Mouse (Mus musculus) MEL (cell line): ENCODE results near the gene Cav2. TPM values are rescaled to one million over a fixed set of nuclear protein-coding genes. Genes with fewer than 3 reads are reported as not detected.

Experiments
- DNase-seq: peaks from one replicate; pipeline ENCODE4 v3.0.0; 2011; ENCODE audit warnings: low read depth, low spot score
- H3K27ac ChIP-seq: 2 replicates; pipeline ENCODE4 v1.5.1; 2012; ENCODE audit warnings: low read depth, mild to moderate bottlenecking, control low read depth, low read length, moderate library complexity; ENCODE audit not compliant: control insufficient read depth
- H3K27me3 ChIP-seq, 2 experiments: fragments of 150-350 bp in 1 of 2; sonication (generic) in 1 of 2; 2 replicates each; pipeline ENCODE4 v1.6.1; 2012; ENCODE audit warnings: low read length in 2 of 2, mild to moderate bottlenecking in 2 of 2, improper control_type of control experiment in 1 of 2, moderate library complexity in 1 of 2; ENCODE audit not compliant: insufficient read depth in 2 of 2, control insufficient read depth in 1 of 2
- H3K36me3 ChIP-seq, 2 experiments: 2 replicates each; pipeline ENCODE4 v1.6.1; 2012 to 2014; ENCODE audit warnings: low read length in 2 of 2, improper control_type of control experiment in 1 of 2, inconsistent platforms in 1 of 2, mild to moderate bottlenecking in 1 of 2; ENCODE audit not compliant: insufficient read depth in 2 of 2, control insufficient read depth in 1 of 2
- H3K4me1 ChIP-seq, 2 experiments: fragments of 150-350 bp in 1 of 2; sonication (generic) in 1 of 2; 2 replicates each; pipeline ENCODE4 v1.6.1; 2012; ENCODE audit warnings: low read length in 2 of 2, improper control_type of control experiment in 1 of 2, mild to moderate bottlenecking in 1 of 2; ENCODE audit not compliant: insufficient read depth in 2 of 2, control insufficient read depth in 1 of 2
- H3K4me3 ChIP-seq, 2 experiments: fragments of 150-350 bp in 1 of 2; sonication (generic) in 1 of 2; 2 replicates each; pipeline ENCODE4 v1.5.1; 2012; ENCODE audit warnings: low read depth in 2 of 2, low read length in 2 of 2, mild to moderate bottlenecking in 2 of 2, moderate library complexity in 2 of 2, control low read depth in 1 of 2, improper control_type of control experiment in 1 of 2; ENCODE audit not compliant: control insufficient read depth in 1 of 2, insufficient read depth in 1 of 2
- H3K79me2 ChIP-seq: 2 replicates; pipeline ENCODE4 v1.6.1; 2012; ENCODE audit warnings: mild to moderate bottlenecking, low read length, moderate library complexity; ENCODE audit not compliant: control insufficient read depth, poor library complexity, insufficient read depth
- H3K9ac ChIP-seq: 2 replicates; pipeline ENCODE4 v1.6.1; 2012; ENCODE audit warnings: low read depth, mild to moderate bottlenecking, control low read depth, low read length, moderate library complexity; ENCODE audit not compliant: control insufficient read depth, poor library complexity, severe bottlenecking
- H3K9me3 ChIP-seq: fragments of 150-350 bp; sonication (generic); replicated peaks from 2 replicates; pipeline ENCODE4 v1.6.1; 2012; ENCODE audit warnings: mild to moderate bottlenecking, low read length, improper control_type of control experiment, moderate library complexity; ENCODE audit not compliant: insufficient read depth
- E2F4 ChIP-seq: IDR thresholded peaks from 2 replicates; pipeline ENCODE4 v1.6.1; 2011; ENCODE audit warnings: low read depth, low read length, improper control_type of control experiment, borderline replicate concordance
- EP300 ChIP-seq, 2 experiments: IDR thresholded peaks; 2 replicates each; pipeline ENCODE4 v1.6.1; 2011; ENCODE audit warnings: improper control_type of control experiment in 2 of 2, low read length in 2 of 2, low read depth in 1 of 2, mild to moderate bottlenecking in 1 of 2
- GATA1 ChIP-seq: IDR thresholded peaks from 2 replicates; pipeline ENCODE4 v1.6.1; 2011; ENCODE audit warnings: low read depth, low read length, improper control_type of control experiment
- JUND ChIP-seq: IDR thresholded peaks from 2 replicates; pipeline ENCODE4 v1.6.1; 2011; ENCODE audit warnings: low read depth, mild to moderate bottlenecking, improper control_type of control experiment, low read length
- KAT2A ChIP-seq: conservative IDR thresholded peaks from 2 replicates; pipeline ENCODE4 v1.6.1; 2012; ENCODE audit warnings: low read depth, low read length, improper control_type of control experiment, inconsistent platforms
- MAFK ChIP-seq: IDR thresholded peaks from 2 replicates; pipeline ENCODE4 v1.6.1; 2011; ENCODE audit warnings: low read depth, mild to moderate bottlenecking, low read length, improper control_type of control experiment, borderline replicate concordance
- MAX ChIP-seq: IDR thresholded peaks from 2 replicates; pipeline ENCODE4 v1.6.1; 2011; ENCODE audit warnings: low read length, improper control_type of control experiment
- MAZ ChIP-seq: IDR thresholded peaks from 2 replicates; pipeline ENCODE4 v1.6.1; 2012; ENCODE audit warnings: low read depth, mild to moderate bottlenecking, inconsistent platforms, low read length, improper control_type of control experiment
- NELFE ChIP-seq: IDR thresholded peaks from 2 replicates; pipeline ENCODE4 v1.6.1; 2011; ENCODE audit warnings: low read depth, low read length, improper control_type of control experiment
- POLR2AphosphoS5 ChIP-seq: IDR thresholded peaks from 2 replicates; pipeline ENCODE4 v1.6.1; 2012; ENCODE audit warnings: low read depth, borderline replicate concordance, mild to moderate bottlenecking, inconsistent platforms, low read length, moderate library complexity, mixed read lengths
- SIN3A ChIP-seq: IDR thresholded peaks from 2 replicates; pipeline ENCODE4 v1.6.1; 2012; ENCODE audit warnings: low read length, improper control_type of control experiment, inconsistent platforms
- TAL1 ChIP-seq: IDR thresholded peaks from 2 replicates; pipeline ENCODE4 v1.6.1; 2012; ENCODE audit warnings: mild to moderate bottlenecking, inconsistent platforms, low read length, moderate library complexity, mixed read lengths
- USF1 ChIP-seq: IDR thresholded peaks from 2 replicates; pipeline ENCODE4 v1.6.1; 2014; ENCODE audit warnings: low read depth, mild to moderate bottlenecking, inconsistent platforms, low read length, improper control_type of control experiment, moderate library complexity
- USF2 ChIP-seq, 2 experiments: IDR thresholded peaks; 2 replicates each; pipeline ENCODE4 v1.6.1; 2011 to 2012; ENCODE audit warnings: improper control_type of control experiment in 2 of 2, low read length in 2 of 2, borderline replicate concordance in 1 of 2, inconsistent platforms in 1 of 2, low read depth in 1 of 2, mild to moderate bottlenecking in 1 of 2; ENCODE audit not compliant: insufficient read depth in 1 of 2
- ZMIZ1 ChIP-seq: IDR thresholded peaks from 2 replicates; pipeline ENCODE4 v1.6.1; 2012; ENCODE audit warnings: low read depth, mild to moderate bottlenecking, inconsistent platforms, low read length, improper control_type of control experiment, moderate library complexity
- polyA plus RNA-seq, 2 experiments: library from polyadenylated mRNA; stranded (reverse) in 1 of 2; unstranded in 1 of 2; fragments of >175 nt in 1 of 2; fragments of >200 nt in 1 of 2; gene quantifications; 2 replicates each; pipeline versions ENCODE4 v1.2.1 to v1.2.4; 2012; ENCODE audit warnings: low replicate concordance in 2 of 2, low read depth in 1 of 2; ENCODE audit not compliant: insufficient read length in 2 of 2, insufficient read depth in 1 of 2, missing spikeins in 1 of 2
- total RNA-seq: library from RNA; depleted of rRNA; stranded (reverse); fragments of 300-350 nt; gene quantifications from 2 replicates; pipeline ENCODE4 v1.2.3, GENCODE M21; 2012; rRNA removed

Cav2 gene
- total RNA-seq (not detected in 2 replicates), polyA plus RNA-seq (not detected)

- Histone ChIP-seq H3K4me3 (no peak within 1 kb of the TSS), H3K9me3 (no peaks in the 10 kb centered on the region), H3K4me1 (no peaks in the 10 kb centered on the region), H3K27ac (no peak within 1 kb of the TSS), H3K27me3 (no peaks in the 10 kb centered on the region)
- TF ChIP-seq ZMIZ1 (no peak), EP300 (IDR thresholded peaks at IDR 0.05; ENCODE audit: low read depth in 1 of 2, low read length in 2 of 2) (no peak), JUND (no peak), TAL1 (no peak), USF1 (no peak), MAZ (no peak), GATA1 (no peak), POLR2AphosphoS5 (no peak), MAFK (no peak), NELFE (no peak), KAT2A (no peak), MAX (no peak), E2F4 (no peak), SIN3A (no peak)
- TF ChIP-seq, all 39 proteins: peak for 0
- no peak within 1 kb of the TSS for H3K9ac ChIP-seq
- no peaks in the 10 kb centered on the region for H3K79me2 ChIP-seq
- DNase-seq = no peak
- H3K36me3 ChIP-seq = no peaks in the 10 kb centered on the region
Observed at GRCm38 (mm10) chr6:17280939-17281756, at the start of gene Cav2. Cav2 (plus strand) TSS chr6:17281185.

DNA sequence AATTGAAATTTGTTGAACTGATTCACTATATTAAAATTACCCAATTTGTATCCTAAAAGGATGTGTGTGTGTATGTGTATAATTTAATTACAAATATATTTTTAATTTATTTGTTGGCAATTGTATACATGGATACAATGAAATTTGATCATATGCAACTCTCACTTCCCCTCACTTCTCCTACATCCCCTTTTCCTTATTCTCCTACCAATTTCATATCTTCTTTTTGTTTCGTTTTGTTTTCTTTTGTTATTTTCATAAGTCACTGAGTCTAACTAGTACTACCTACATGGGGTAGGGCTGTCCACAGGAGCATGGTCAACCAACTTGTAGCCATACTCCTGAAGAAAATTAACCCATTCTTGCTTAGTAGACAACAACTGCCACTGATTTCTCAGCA, 41.3 kb upstream of the Cav2 start:
- Histone ChIP-seq H3K27ac (no peak overlapping the region), H3K36me3 (no peaks in the 10 kb centered on the region), H3K79me2 (no peaks in the 10 kb centered on the region), H3K9ac (no peak overlapping the region), H3K4me1 (no peaks in the 10 kb centered on the region), H3K9me3 (no peaks in the 10 kb centered on the region)
- DNase-seq = no peak
- no peak for TF ChIP-seq USF2 (IDR thresholded peaks at IDR 0.05; ENCODE audit: borderline replicate concordance in 1 of 2, insufficient read depth in 1 of 2, low read depth in 1 of 2, low read length in 2 of 2)
- TF ChIP-seq, all 39 proteins: peak for 0
- H3K4me3 ChIP-seq = no peak overlapping the region
- no peaks in the 10 kb centered on the region for H3K27me3 ChIP-seq
